Mouse (Mus musculus): Measurements from ENCODE around the gene Olfr201. TPM values are rescaled to one million over a fixed set of nuclear protein-coding genes. Genes with fewer than 3 reads are reported as not detected.

Gene Olfr201
- polyA plus RNA-seq (2017; shearing (Covaris generic)) = 0.32 TPM

GRCm38 (mm10) chr16:59272532-59272931, at the start of gene Olfr201:
TSS of gene Olfr201 (minus strand) at chr16:59272632.

GRCm38 (mm10) chr16:59318148-59318547, 45.7 kb upstream of the Olfr201 start, which contains the start of gene Olfr204:
TSS of gene Olfr204 (minus strand) at chr16:59318248.

GRCm38 (mm10) chr16:59298581-59298980, 26.1 kb upstream of the Olfr201 start, which contains the start of gene Olfr203:
TSS of gene Olfr203 (plus strand) at chr16:59298881.

GRCm38 (mm10) chr16:59286693-59287092, 14.3 kb upstream of the Olfr201 start, which contains the start of gene Olfr202:
TSS of gene Olfr202 (minus strand) at chr16:59286793.

GRCm38 (mm10) chr16:59219667-59220066, 52.8 kb downstream of the Olfr201 start, which contains the start of gene Olfr199:
TSS of gene Olfr199 (minus strand) at chr16:59219767.

Other genes starting within 250 kb of the Olfr201 start
- not detected for gene Olfr186, start 242.3 kb downstream of the Olfr201 start, polyA plus RNA-seq (2017; shearing (Covaris generic))
- gene Olfr187, start 232.9 kb downstream of the Olfr201 start, polyA plus RNA-seq (2017; shearing (Covaris generic)) = not detected
- not detected for gene Olfr190, start 194.6 kb downstream of the Olfr201 start, polyA plus RNA-seq (2017; shearing (Covaris generic))
- not detected for gene Olfr191, start 182.8 kb downstream of the Olfr201 start, polyA plus RNA-seq (2017; shearing (Covaris generic))
- not detected for gene Olfr193, start 160.8 kb downstream of the Olfr201 start, polyA plus RNA-seq (2017; shearing (Covaris generic))
- not detected for gene Olfr194, start 151.6 kb downstream of the Olfr201 start, polyA plus RNA-seq (2017; shearing (Covaris generic))
- not detected for gene Olfr195, start 125.6 kb downstream of the Olfr201 start, polyA plus RNA-seq (2017; shearing (Covaris generic))
- gene Olfr196, start 102.2 kb downstream of the Olfr201 start, polyA plus RNA-seq (2017; shearing (Covaris generic)) = not detected
- not detected for gene Olfr198, start 69.1 kb downstream of the Olfr201 start, polyA plus RNA-seq (2017; shearing (Covaris generic))
- not detected for gene Olfr199, start 52.9 kb downstream of the Olfr201 start, polyA plus RNA-seq (2017; shearing (Covaris generic))
- gene Olfr202, start 14.2 kb upstream of the Olfr201 start, polyA plus RNA-seq (2017; shearing (Covaris generic)) = not detected
- gene Olfr203, start 26.2 kb upstream of the Olfr201 start, polyA plus RNA-seq (2017; shearing (Covaris generic)) = not detected
- not detected for gene Olfr204, start 45.6 kb upstream of the Olfr201 start, polyA plus RNA-seq (2017; shearing (Covaris generic))
- not detected for gene Olfr205, start 58.5 kb upstream of the Olfr201 start, polyA plus RNA-seq (2017; shearing (Covaris generic))
- gene Olfr206, start 76.6 kb upstream of the Olfr201 start, polyA plus RNA-seq (2017; shearing (Covaris generic)) = not detected
- gene Olfr209, start 91.4 kb upstream of the Olfr201 start, polyA plus RNA-seq (2017; shearing (Covaris generic)) = not detected
- not detected for gene Gabrr3, start 134.7 kb upstream of the Olfr201 start, polyA plus RNA-seq (2017; shearing (Covaris generic))
- gene Riox2, start 199.1 kb upstream of the Olfr201 start, polyA plus RNA-seq (2017; shearing (Covaris generic)) = 70.8 TPM

Measured in effector memory CD4-positive, alpha-beta T cell, adult 7 months (primary cell).